Mouse (Mus musculus) lung, postnatal 25 days (tissue): ENCODE data around the gene F2.

Experiments
- DNase-seq: peaks from one replicate; pipeline ENCODE4 v3.0.0; 2022; ENCODE audit warnings: low spot score

Gene F2

GRCm38 (mm10) chr2:91636229-91636628 is at the start of gene F2:
TSS of gene F2 (minus strand) at chr2:91636414.
- DNase-seq: no peak

DNA sequence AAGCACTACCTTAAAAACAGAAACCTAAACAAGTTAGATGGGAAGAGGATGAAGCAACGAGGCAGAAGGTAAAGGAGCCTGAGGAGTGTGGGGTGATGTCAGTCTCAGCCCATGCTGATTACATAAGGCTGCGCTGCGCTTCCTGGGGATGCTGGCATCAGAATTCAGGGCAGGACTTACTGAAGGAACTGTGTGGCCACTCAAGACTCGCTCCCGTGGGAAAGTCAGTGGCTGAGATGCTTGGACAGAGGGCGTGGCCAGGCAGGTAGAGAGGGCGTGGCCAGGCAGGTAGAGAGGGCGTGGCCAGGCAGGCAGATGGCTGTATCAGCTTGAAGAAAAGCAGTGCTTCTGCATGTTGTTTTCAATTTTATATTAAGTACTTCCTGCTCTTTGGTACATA is 47.7 kb upstream of the F2 start:
- DNase-seq: peak; percentile 63

DNA sequence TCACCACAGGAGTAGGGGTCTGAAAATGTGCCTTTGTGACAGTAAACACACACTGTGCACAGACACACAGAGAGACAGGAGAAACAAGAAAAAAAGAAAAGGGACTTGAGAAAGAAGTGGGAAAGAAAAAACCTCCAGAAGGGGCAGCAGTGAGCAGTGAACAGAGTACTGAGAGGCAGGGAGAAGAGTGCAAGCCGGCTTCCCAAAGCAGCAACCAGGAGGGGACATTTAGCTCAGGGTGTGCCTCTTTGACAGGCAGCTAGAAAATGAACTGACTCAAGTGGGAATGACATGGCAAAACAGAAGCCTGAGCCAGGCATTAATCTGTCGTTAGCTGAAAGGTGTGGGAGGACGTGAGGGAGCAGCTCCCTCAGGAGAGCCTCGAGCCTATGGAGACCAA is 46.6 kb upstream of the F2 start:
- peak; percentile 57 for DNase-seq

- DNase-seq: no peak
Measured at GRCm38 (mm10) chr2:91676961-91677360, 40.7 kb upstream of the F2 start.

GRCm38 (mm10) chr2:91676420-91676819 is 40.2 kb upstream of the F2 start:
- DNase-seq: no peak

DNA sequence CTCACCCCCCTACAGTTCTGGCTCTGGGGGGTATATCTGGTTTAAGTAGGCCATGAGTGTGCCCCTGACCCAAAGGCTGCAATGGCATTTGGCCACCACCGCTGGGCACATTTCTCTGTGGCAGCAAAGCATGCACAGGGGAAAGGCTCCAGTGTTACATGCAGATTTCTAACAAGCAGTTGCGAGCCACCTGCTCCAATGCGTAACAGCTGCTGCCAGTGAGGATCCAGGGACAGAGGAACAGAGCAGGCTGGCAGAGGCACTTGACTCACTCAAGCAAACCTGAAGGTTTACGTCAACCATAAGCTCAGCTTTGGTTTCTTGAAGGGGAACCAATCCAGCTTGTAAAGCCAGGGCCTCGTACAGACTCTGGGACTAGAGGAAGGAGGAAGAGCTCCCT is 38.7 kb upstream of the F2 start:
- DNase-seq: no peak

DNA sequence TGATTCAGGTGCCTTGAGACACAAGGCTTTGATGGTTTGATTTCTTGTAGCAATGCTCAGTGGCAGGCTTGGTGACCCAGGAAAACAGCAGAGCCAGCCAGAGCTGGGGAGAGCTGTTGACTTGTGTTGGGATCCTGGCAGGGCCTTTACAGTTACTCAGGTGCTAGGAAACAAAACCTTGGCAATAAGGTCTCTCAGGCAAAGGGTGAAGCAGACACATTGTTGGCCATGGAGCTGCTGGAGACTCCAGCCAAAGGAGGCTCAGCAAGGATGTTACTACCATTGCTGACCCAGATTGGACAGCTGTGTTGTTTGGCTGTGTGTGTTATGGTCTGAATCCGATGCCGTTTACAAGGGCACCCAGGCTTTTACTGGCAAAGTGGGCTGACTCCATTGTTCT is 37.4 kb upstream of the F2 start:
- no peak for DNase-seq

- no peak for DNase-seq
Measured at GRCm38 (mm10) chr2:91670038-91670437, 33.8 kb upstream of the F2 start.

DNA sequence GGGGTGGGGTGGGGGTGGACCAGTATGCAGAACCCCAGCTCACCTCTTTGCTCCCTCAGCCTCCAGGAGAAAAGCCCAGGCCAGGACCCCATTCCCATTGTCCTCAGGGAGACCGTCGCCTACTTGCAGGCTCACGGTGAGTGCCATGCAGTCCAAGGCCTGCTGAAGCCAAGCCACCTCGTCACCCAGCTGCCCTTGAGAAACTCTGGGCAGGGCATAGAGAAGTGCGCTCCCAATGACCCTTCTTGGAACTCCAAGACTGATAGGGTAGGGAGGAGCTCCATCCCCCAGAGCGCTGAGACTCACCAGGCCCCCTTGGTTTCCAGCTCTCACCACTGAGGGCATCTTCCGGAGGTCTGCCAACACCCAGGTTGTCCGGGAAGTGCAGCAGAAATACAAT is 33.1 kb upstream of the F2 start:
- no peak for DNase-seq

- no peak for DNase-seq
Measured at GRCm38 (mm10) chr2:91667747-91668146, 31.5 kb upstream of the F2 start.

DNA sequence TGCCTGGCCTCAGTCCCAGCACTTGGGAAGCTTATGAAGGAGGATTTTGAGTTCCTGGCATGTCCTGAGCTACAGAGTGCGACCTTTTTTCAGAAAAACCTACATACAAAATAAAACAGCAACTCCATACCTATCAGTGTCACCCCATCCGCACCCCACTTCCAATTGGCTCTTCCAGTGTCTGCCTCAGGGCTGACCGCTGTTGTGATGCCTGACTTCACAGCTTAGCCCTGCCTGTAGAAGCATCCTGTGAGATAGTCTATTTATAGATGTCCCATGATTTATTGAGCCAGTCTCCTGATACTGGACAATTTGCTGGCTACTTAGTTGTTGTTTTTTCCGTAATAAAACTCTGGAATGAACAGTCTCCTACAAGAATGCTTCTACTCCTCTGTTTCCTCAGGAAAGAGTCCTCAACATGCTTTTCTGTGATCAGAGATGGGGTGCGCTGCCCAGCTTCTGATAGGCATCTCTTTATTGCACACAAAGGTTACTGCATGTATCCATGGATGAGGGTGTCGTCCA is 30.2 kb upstream of the F2 start:
- DNase-seq: no peak

- no peak for DNase-seq
Measured at GRCm38 (mm10) chr2:91664780-91665179, 28.6 kb upstream of the F2 start.

DNA sequence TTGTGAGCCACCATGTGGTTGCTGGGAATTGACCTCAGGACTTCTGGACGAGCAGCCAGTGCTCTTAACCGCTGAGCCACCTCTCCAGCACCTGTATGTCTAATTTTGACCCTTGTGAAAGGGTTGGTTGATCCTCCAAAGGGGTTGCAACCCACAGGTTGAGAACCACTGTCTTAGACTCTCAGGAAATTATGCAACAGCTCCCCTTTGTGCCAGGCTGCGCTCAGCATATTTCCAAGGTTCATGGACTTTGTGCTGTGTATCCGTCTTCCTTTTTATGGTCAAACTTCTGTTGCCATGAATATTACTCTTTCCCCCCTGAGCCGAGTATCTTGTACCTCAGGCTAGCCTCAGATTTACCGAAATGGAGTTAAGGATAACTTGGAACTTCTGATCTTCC is 24.8 kb upstream of the F2 start:
- no peak for DNase-seq

DNA sequence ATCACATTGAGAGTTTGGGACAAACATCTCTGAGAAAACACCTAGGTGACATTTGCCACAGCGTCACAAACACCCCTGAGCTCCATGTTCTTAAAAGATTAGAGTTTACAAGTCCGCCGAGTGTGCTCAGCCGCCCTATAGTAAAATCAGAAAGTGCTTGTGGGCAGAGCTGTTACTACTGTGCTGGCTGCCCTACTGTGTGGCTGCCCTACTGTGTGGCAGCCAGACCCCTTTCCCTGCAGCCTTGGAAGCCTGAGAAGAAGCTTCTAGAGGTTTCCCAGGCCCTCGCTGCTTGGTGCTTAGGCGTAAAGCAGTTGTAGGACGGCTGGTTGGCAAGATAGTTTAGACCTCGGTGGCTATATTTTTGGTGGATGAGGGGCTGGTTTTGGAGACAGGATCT is 23.4 kb upstream of the F2 start:
- DNase-seq: no peak

GRCm38 (mm10) chr2:91656774-91657173 is 20.6 kb upstream of the F2 start:
- peak; percentile 74 for DNase-seq

DNA sequence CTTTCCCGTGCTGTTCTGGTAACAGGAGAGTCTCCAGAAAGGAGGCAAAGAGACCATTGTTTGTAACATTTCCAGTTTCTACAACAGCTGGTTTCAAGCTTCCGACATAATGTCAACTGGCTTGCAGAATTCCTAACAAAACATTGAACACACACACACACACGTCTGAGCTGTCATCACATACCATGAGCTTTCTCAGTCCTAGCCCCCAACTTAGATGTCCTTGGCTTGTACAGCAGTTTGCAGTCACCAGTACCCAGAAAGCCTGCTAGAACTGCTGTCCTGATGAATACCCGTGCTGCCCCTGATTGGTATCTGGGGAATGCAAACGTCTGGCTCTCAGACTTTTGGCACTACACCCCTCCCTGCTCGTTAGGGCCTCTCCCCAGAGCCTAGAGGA is 19.6 kb upstream of the F2 start:
- peak; percentile 22 for DNase-seq

- no peak for DNase-seq
Measured at GRCm38 (mm10) chr2:91655388-91655787, 19.2 kb upstream of the F2 start.

GRCm38 (mm10) chr2:91652863-91653262 is 16.6 kb upstream of the F2 start:
- DNase-seq: no peak

DNA sequence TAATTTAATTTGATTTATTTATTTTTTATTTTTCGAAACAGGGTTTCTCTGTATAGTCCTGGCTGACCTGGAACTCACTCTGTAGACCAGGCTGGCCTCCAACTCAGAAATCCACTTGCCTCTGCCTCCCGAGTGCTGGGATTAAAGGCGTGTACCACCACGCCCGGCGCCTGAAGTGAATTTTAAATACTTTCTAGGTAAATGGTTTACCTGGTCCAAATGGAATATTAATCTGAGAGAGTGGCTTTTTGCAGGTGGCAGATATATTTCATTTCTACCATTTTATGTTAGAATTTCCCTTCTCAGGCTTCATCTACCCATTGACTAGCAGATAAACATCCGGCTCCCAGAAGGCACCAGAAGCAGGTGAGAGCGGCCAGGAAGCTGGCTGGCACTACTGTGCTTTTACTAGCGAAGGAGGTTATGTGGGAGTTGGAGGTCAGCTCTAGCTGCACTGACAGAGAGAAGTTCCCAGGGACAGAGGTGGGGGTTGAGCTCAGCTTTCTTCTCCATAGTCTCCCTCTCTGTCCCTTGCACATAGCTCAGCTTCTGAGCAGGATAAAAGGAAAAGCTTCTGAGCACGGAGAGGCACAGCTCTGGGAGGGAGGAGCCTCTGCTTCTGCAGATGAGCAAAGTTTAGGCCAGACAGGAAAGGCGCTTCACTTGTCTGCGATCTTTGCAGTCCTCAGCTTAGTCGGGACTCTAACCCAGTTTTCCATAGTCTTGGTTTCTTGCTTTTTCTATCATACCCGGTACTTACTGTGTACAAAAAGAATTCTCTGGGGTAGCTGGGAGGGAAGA is 15.4 kb upstream of the F2 start:
- DNase-seq: no peak

GRCm38 (mm10) chr2:91650360-91650995 is 14.3 kb upstream of the F2 start:
- no peak for DNase-seq

GRCm38 (mm10) chr2:91649553-91650359 is 13.5 kb upstream of the F2 start, which contains the start of the genes Zfp408 and Arhgap1:
TSS of gene Zfp408 (minus strand) at chr2:91649791.
TSS of gene Arhgap1 (plus strand) at chr2:91649860.
- peak; percentile 98 for DNase-seq

- DNase-seq: no peak
Measured at GRCm38 (mm10) chr2:91649152-91649551, 12.9 kb upstream of the F2 start.

GRCm38 (mm10) chr2:91646733-91647132 is 10.5 kb upstream of the F2 start:
- peak; percentile 41 for DNase-seq
